Mouse (Mus musculus): Measurements from ENCODE around the gene Gstm7. TPM values are rescaled to one million over a fixed set of nuclear protein-coding genes. Genes with fewer than 3 reads are reported as not detected.
"Not testable (repeated sequence)": the region's sequence is repeated elsewhere in the genome, so short reads cannot be mapped to it uniquely, and the experiment has no call there.

Gstm7 gene
- total RNA-seq, 2 experiments from 2014 or later = 89.9 to 93.5 TPM

DNA sequence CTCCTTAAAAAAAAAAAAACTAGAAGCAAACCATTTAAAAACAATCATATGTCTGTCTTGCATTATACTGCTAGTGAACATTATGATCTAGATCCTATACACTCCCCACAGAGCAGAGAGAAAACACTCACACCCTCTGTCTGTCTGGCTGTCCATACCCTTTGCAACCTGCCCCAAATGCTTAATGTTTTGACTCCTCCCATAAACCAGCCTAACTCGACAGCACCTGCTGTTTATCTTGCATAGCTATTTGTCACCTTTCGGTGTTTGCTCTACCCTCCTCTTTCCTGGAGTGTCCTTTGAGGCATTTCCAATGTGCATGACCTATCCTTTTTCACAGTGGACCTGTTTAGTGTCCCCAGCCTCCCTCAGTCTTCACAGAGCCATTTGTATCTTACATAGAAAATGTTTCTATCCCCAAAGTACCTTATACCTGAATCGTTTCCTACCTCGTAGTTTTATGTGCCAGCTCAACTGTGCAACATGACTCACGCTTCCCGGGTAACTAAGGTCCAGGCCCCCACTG lies 36.4 kb downstream of the Gstm7 start:
- intact Hi-C loops (cut with DNase I) = no loop called here
- no peak for DNase-seq (ENCODE audit: low spot score in 2 of 2)

DNA sequence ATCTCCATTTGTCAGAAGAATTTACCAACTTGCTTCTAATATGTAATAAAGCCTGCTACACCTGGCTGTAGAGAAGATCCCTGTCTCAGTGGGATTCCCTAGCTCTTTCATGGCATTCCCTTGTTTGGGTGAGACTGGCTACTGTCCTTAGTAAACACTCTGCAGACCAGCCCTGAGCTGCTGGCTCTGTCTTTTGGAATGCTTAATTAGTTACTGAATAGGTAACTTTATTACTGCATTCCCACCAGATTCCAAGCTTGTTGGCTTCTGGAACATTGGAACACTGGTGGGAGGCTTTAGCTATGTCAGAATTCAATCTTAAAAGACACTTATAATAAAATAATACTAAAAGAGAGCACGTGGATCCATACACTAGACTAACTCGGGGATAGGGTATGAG lies 42.4 kb downstream of the Gstm7 start:
- intact Hi-C loops (cut with DNase I); DNase-seq (ENCODE audit: low spot score in 2 of 2): not testable (repeated sequence)

DNA sequence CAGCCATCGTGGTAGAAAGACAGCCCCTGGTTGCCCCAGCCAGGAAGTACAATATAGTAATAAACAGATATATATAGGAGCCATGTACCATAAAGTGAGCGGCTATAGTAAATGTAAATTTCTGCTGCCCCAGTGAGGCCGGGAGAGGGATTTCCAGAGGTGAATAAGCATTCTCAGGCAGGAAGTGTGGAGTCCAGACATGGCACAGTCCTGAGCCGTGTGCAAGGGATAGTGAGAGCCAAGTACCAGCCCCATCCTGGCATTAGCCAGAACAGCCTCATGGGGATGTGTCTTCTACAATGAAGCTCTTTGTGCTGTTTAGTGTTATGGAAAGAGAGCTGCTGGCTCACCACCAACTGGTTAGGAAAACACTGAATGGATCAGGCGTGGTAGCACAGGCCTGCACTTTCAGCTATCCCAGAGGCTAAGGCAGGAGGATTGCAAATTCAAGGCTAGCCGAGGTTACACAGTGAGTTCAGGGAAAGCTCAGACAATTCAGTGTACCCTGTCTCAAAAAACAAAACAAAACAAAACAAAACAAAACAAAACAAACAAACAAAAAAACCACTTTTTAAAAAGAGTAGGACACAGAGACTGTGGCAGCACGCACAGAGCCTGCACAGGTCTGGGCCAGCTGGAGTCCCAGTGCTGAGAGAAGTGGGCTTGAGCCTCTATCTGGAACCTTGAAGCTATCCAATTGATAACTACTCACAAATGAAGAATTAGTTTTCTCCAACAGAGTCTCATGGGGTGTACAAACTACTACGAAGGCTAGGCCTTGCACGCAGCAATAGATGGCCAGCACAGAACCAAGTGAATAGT lies 43.7 kb downstream of the Gstm7 start:
- peak; percentile 49 to 71 for DNase-seq (ENCODE audit: low spot score in 2 of 2)
- intact Hi-C loops (cut with DNase I) = no loop called here

DNA sequence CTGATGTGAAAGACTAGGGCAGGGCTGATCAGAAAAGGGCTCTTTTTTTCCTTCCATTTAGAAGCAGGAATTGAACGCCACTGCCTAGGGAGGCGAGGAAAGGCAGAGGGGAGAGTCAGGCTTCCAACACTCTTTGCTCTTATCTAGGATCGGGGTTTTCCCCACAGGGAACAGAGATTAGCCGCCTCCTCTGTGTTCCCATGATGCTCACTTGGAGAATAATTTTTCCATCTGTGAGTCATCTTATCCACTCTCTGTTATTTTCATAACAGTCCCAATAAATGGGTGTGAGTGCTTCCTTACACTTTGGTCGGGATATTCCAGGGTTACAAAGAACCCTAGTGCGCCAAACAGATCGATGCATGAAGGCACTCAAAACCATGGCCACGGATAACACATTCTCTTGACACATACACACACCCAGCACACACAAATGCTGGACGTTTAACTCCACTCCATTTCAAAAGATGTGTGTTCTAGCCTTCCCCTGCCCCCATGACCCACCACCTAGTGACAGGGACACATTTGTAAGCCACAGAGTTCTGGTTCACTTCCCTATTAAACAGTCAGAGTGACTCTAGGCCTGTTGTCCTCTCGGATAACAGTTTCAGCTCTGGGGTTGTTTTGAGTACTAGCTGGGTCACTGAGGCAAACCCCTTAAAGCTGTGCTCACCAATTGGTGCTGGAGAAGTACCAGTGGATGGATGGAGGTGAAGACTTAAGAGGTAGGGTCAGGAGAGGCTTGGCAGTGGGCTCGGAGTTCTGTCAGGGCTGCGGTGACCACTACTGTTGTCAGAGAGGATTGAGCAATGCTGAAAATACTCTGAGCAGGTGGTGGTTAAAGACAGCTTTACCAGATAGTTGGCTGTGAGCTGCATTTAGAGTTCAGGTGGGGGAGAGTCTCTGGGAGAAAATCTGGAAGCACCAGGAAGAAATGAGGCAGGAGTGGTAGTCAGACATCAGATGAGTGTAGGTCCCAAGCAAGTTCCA lies 53.6 kb downstream of the Gstm7 start:
- DNase-seq (ENCODE audit: low spot score in 2 of 2) = no peak
- intact Hi-C loops (cut with DNase I) = no loop called here

DNA sequence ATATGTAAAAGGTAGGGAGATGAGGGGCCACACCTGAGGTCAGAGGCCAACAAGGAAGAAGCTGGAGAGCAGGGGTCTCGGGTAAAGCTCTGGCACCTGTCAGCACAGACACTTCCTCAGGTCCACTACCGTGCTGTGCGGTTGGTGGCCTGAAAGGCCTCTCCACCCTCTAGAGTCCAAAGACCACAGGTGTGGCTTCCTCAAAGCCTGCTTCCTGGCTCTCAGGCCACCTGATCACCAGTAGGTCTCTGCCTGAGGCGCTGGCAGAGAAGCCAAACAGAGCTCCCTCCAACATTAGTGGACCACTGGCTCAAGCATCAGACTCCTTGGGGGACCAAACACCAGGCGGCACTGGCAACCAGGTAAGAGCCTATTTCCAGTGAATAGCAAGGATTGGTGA lies 54.6 kb downstream of the Gstm7 start, which contains the start of gene Eps8l3:
Gene Eps8l3, plus strand, starts transcription at position 225 of the 400 bp plus-strand sequence.
- no peak for DNase-seq (ENCODE audit: low spot score in 2 of 2)
- intact Hi-C loops (cut with DNase I) = no loop called here

Other genes with a start within 250 kb of the Gstm7 start
- 100 to 1,000 TPM; 324 to 332 TPM for gene Ahcyl1, start 235.3 kb downstream of the Gstm7 start, total RNA-seq (2021)
- 10 to 100 TPM; 10.7 to 11.2 TPM for gene Csf1, start 171.3 kb downstream of the Gstm7 start, total RNA-seq (2021)
- gene Eps8l3, start 54.6 kb downstream of the Gstm7 start, total RNA-seq (2021) = not detected
- gene Gstm5, start 36.0 kb downstream of the Gstm7 start, total RNA-seq (2021) = 100 to 1,000 TPM; 234 to 260 TPM
- 1 to 10 TPM; 4.0 to 5.0 TPM for gene Gstm6, start 11.9 kb upstream of the Gstm7 start, total RNA-seq (2021)
- not detected for gene Gstm3, start 37.5 kb upstream of the Gstm7 start, total RNA-seq (2021)
- 1 to 10 TPM; 3.1 to 4.3 TPM for gene Gstm2, start 54.6 kb upstream of the Gstm7 start, total RNA-seq (2021)
- 100 to 1,000 TPM; 225 to 239 TPM for gene Gstm1, start 86.2 kb upstream of the Gstm7 start, total RNA-seq (2021)
- gene Gstm4, start 113.1 kb upstream of the Gstm7 start, total RNA-seq (2021) = 10 to 100 TPM in 1 of 2 experiments, 1 to 10 TPM in 1; 9.1 to 10.7 TPM
- gene Ampd2, start 154.8 kb upstream of the Gstm7 start, total RNA-seq (2021) = 10 to 100 TPM; 48.1 to 50.3 TPM
- gene Gnat2, start 161.0 kb upstream of the Gstm7 start, total RNA-seq (2021) = not detected
- 10 to 100 TPM; 25.6 to 27.7 TPM for gene Gnai3, start 214.3 kb upstream of the Gstm7 start, total RNA-seq (2021)
- 10 to 100 TPM; 18.1 to 19.4 TPM for gene Gpr61, start 223.1 kb upstream of the Gstm7 start, total RNA-seq (2021)

Measured in left cerebral cortex, postnatal 25 days (tissue).